Mouse (Mus musculus): ENCODE results near the gene Ank2. TPM values are rescaled to one million over a fixed set of nuclear protein-coding genes. Genes with fewer than 3 reads are reported as not detected.
"Not testable (repeated sequence)": the region's sequence is repeated elsewhere in the genome, so short reads cannot be mapped to it uniquely, and the experiment has no call there.

Gene Ank2
- total RNA-seq, 2 experiments from 2014 or later, result 299 to 338 TPM

DNA sequence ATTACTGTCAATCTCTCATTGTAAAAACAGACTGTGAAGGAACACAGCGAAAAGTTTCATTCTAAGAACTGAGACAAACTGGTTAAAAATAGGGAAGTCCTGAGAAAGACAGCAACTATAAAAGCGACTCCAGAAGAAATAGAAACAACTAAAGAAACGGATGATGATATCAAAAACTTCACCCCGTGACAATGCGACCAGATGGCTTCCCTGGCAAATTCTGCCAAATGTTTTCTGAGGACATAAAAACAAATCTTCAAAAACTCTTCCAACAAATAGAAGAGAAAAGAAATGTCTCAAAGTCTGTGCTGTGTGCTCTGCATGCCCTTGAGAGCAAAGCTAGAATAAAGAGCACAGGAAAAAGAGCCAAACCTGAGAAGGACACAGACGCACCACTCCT, 129.6 kb downstream of the Ank2 start:
- no peak for DNase-seq (ENCODE audit: low spot score)
- intact Hi-C loops (cut with DNase I), result no loop called here

DNA sequence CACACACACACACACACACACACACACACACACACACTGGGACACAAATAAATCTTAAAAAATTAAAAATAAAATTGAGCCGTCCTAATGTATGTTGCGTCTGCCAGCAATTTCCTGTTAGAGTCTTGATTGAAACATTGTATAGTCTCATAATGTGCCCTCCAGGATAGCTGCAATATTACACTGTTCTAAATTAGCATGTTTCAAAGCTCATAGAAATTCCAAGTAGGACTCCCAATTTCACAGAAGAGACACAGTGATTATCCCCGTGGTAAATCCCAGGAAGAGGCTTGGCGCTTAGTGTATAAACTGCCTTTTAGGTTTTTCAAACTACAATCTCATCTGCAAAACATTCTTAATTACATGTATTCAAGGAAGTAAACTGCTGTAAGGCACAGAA, 131.7 kb downstream of the Ank2 start:
- DNase-seq (ENCODE audit: low spot score), result no peak
- intact Hi-C loops (cut with DNase I), result no loop called here

DNA sequence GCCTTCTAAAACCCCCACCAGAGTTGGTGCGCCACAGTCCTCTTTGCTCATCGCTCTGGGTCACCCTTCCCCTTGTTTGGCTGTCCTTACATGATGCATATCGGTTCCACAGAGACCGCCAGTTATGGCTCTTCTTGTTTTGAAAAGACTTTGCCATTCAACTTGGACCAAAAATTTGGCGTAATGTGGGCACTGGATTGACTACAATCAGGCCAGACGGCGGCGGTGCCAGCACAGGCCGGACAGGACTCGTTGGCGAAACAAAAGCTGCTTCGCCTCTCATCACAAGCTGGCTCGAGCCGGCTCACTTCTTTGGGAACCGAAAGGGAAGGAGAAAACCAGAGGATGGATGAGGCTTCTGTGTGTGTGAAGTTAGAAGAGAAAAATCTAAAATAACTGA, 135.6 kb downstream of the Ank2 start:
- intact Hi-C loops (cut with DNase I), result no loop called here

DNA sequence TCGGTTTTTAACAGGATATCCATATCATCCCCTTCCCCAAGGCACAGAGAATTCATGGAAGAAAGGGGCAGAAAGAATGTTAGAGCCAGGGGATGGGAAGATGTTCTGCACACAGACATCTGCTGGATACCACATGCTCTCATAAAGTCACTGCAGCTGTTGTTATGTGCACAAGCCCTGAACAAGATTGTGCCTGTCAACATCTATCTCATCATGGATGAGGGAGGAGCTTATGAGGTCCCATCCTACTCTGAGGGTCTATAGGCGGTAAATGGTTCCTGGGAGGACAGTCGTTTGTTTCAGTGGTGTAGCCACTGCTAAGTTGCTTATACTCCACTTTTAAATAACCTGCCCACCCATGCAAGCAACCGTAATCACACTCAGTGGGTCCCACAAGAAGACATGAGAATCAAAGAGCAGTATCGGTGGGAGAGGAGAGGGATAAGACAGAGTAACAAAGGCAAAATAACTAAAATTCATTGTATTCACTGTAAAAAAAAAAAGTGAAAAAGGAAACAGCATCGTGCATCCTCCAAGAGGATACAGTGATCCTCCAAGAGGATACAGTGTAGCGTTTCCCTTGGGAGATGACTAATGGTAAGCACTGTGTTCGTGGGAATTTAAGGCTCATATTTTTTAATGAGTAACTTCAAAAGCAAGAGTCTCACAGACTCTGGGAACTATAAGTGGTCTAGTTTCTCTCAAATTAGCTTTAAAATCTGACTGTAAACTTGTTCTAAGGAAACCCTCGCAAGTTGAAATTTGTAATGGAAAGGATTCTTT, 136.3 kb downstream of the Ank2 start:
- intact Hi-C loops (cut with DNase I), result no loop called here
- no peak for DNase-seq (ENCODE audit: low spot score)

More for the DNA sequence above, 135.6 kb downstream of the Ank2 start:
- DNase-seq (ENCODE audit: low spot score), result no peak

DNA sequence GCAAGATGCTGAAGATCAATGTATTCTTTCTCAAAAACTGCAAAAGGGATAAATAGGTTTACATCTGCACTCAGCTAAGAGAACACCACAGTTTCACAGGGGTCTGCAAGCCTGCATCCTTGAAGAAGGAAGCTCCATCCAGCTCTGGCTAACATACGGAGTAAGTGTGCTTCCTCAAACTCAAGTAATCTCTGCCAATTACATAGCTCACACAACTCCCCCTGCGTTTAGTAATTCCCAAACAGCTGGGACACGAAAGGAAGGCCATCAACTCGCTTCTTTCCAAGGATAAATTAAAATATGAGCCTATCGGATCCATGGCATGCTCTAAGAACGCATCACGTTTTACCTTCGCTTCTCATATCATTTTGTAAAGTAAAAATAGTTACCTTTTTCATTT, 137.3 kb downstream of the Ank2 start:
- intact Hi-C loops (cut with DNase I), result no loop called here
- DNase-seq (ENCODE audit: low spot score), result no peak

DNA sequence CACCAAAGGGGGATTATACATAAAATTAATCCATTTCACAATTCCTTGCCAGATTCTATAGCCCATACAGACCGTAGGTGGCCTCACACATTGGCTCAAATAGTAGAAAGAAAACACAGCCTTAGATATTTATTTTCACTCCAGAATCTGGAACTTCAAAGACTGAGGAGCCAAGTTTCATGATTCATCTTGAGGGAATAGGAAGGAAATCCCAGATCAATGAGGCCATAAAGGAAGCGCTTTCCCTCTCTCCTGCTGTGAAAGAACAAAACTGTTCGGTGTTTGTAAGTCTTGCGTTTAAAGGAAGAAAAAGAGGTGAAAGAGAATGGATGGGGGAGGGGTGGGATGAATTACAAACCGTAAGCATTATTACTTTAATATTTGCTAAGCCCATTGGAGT, 137.8 kb downstream of the Ank2 start:
- intact Hi-C loops (cut with DNase I), result no loop called here
- no peak for DNase-seq (ENCODE audit: low spot score)

DNA sequence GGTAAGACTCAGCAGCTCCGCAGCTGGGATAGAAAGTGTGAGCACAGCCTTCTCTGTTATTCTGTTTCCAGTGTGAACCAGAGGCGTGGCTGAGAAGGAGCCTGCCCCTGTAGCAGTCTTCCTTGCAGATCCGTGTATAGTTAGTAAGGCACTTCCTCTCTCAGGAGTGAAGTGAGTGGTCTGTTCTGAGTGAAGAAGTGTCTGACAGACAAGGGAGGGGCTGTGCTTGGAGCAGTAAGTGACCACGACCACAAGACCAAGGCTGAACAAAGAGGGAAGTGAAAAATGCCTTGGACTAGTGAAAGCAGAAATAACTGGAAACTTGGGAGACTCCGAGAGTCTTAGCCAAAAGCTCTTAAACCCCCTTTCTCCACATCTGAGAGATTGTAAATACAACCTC, 143.9 kb downstream of the Ank2 start:
- no peak for DNase-seq (ENCODE audit: low spot score)
- intact Hi-C loops (cut with DNase I), result no loop called here

DNA sequence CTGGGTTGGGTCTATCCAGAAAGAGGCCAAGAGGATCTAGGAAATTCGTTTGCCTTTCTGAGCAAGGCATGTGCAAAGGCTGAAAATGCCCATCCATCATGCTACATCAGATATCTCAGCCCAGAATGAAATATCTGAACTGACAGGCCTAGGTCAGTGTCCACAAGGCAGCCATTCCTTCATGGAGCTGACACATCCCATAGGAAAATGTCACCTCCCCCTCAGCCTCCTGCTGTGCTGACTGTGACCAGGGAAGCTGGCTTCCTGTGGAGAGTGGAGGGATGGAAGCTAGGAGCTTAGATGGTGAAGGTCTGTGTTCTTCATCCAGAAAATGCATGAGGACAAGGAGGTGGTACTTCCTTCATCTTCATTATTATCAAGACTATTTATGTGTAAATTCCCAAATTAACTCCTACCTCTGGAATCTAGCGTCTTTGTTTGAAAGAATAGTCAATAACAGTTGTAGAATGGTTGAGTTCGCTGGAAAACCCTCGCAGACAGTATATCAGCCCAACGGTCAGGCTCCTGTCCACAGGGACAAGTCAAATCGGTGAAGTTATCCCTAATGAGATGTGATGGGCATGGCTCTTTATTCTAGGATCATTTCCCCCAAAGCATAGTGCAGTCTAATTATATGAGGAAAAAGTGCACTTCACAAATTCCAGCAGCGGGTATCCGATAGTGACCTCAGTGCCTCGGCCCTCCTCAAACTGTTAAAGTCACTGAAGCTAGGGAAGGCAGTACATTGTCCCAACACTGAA, 148.4 kb downstream of the Ank2 start:
- intact Hi-C loops (cut with DNase I), result no loop called here
- DNase-seq (ENCODE audit: low spot score), result no peak

DNA sequence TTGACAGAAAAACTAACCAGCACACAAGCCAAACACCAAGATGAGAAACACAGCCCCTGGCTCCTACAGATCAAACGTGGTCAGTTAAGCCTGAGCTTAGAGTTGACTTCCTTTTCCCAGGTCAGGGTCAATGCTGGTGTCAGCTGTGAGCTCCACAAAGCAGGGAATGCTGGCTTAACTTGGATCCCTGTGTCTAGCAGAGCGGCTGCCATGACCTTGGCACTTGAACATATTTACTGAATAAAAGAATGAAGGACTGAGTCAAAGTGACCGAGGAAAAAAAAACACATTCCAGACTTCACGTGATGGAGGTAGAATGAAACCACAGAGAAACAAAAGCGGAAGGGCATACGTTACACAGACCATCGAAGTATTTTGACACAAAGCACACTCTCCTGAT, 150.2 kb downstream of the Ank2 start:
- intact Hi-C loops (cut with DNase I), result no loop called here

DNA sequence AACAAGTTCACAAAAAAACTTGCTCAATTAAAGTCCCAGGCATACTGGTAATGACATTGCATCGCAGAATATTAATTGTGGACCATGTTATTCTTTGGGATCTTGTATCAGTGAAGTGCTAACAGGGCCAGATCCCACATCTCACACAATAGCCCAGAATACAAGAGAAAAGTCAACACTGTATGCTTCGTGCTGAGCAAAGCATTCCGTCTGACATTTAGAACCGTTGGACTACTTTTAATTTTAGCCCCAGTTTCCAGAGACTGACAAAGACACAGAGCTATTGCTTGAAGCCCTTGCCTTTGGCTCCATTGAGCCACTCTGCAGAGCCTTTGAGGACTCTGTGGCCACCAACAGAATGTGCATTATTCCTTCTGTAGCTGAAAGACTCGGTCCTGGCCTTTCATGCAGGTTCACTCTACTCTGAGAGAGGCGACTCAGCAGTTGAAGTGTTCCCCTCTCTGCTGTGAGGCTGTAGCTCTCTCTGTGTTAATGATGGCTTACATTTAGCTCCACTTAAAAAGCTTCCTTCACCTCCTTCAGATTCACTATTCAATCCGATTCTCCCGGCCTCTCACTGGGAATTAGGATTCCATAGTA, 153.2 kb downstream of the Ank2 start:
- DNase-seq (ENCODE audit: low spot score), result no peak
- intact Hi-C loops (cut with DNase I), result no loop called here

More for the DNA sequence above, 150.2 kb downstream of the Ank2 start:
- DNase-seq (ENCODE audit: low spot score), result no peak

DNA sequence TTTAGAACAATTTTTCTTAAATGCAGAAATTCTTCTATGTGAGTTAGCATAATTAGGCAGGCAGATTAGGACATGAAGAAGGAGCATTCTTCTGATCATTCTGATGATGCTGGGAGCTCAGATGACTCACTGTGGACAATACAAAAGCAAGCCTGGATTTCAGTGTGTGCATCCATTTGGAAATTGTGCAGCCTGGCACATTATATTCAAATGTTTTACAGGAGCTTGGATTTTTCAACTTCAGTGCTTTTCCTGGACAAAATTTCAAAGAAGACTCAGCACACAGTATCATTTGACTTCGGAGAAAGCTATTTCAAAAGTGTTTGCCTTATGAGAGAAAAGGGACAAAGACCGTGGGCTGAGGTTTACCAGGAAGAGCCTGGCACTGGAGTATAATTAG, 157.8 kb downstream of the Ank2 start:
- intact Hi-C loops (cut with DNase I), result no loop called here
- no peak for DNase-seq (ENCODE audit: low spot score)

DNA sequence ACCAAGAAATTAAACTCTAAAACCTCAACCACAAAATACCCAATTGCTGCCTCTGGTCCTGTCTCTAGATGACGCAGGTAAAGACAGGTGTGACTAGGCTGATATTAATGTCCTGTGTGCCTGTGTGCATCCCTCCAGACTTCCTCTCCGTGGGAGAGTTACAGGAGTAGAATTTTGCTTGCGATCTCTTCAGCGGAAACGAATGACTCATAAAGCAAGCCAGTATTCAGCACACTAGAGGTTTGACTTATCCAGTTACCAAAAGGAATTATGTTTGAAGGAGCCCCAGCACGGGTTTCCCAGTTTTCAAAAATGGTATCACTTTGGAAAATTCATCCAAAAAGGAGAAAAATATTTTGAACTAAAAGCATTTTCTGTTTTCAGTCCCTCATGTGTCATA, 164.3 kb downstream of the Ank2 start:
- DNase-seq (ENCODE audit: low spot score), result no peak
- intact Hi-C loops (cut with DNase I), result no loop called here

DNA sequence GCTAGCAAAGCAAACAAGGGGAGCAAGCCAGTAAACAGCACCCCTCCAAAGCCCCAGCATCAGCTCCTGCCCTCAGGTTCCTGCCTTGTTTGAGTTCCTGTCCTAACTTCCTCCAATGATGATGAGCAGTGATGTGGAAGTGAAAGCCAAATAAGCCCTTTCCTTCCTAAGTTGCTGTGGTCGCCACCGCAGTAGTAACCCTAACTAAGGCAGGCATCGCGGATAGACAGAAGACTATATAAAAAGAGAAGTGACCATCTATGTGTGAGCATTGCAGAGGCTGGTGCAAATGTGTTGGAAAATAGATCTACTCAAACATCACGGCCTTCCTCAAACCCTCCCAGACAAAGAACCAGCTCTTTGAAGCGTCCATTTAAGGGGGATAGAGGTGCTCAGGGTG, 167.6 kb downstream of the Ank2 start:
- DNase-seq (ENCODE audit: low spot score), result no peak
- intact Hi-C loops (cut with DNase I), result no loop called here

DNA sequence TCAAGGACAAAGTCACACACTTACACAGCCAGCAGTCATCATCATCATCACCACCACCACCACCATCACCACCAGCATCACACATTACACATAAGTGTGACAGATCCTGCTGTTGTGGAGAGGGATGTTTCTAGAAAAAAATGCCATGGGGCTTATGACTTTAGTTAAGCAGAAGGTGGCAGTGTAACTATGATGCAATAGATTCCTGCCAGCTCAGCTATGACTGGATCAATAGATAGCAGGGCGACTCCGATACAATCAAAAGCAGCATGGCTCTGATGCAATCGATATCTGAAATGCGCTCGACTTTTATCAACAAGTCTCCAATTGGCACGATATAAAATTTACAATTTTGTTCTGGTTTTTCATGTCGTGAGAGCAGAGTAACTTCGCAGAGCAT, 172.8 kb downstream of the Ank2 start:
- intact Hi-C loops (cut with DNase I), result no loop called here

DNA sequence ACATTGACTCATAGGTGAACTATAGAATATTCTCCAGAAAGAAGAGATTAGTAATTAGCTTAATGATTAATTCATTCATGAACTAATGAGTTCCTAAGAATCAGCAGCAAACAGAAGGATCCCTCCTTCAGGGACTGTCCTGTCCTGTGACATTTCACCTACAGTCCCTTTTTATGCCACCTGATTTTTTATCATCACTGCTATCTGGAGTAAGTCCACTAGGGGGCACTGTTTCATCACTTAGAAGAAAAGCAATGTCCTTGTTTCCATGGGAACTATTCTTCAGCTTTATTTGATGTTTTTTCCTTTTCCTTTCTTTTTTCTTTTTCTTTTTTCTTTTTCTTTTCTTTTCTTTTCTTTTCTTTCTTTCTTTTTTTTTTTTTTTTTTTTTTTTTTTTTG, 176.3 kb downstream of the Ank2 start:
- intact Hi-C loops (cut with DNase I), result loop anchor here (5.0 kb wide), 3 partner anchors 104 to 229 kb away; partner anchors contain the start of genes Larp7 and Zgrf1
- DNase-seq (ENCODE audit: low spot score), result no peak

More for the DNA sequence above, 172.8 kb downstream of the Ank2 start:
- DNase-seq (ENCODE audit: low spot score), result no peak

DNA sequence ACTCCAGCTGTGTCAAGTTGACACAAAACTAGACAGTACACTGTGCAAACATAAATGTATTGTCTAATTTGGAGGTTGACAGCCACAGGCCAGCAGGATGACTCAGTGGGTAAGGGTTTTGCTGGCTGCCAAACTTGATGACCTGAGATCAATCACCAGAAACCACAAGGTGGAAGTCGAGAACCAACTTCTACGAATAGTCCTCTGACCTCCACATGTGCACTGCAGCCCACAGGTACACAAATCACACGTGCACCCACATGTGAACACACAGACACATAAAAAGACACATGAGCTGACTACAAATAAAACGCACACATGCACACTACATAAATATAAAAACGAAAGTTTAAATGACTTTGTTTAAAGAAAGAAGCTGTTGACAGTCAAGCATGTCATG, 177.5 kb downstream of the Ank2 start:
- intact Hi-C loops (cut with DNase I), result loop anchor here (5.0 kb wide), 3 partner anchors 106 to 231 kb away; partner anchors contain the start of genes Larp7 and Zgrf1
- DNase-seq (ENCODE audit: low spot score), result no peak

DNA sequence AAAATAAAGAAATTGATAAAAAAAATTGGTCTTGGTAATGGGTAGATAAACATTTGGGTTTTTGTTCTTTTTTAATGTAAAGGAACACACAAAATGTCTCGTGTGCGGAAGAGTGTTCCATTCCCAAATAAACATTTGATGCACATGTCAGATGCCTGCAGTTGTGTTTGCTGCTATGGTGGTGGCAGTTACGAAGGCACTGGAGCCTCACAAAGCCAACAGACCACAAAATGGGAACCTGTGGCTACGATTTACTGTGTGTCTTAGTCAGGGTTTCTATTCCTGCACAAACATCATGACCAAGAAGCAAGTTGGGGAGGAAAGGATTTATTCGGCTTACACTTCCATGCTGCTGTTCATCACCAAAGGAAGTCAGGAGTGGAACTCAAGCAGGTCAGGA, 178.1 kb downstream of the Ank2 start:
- intact Hi-C loops (cut with DNase I), result loop anchor here (5.0 kb wide), 3 partner anchors 106 to 231 kb away; partner anchors contain the start of genes Larp7 and Zgrf1
- DNase-seq (ENCODE audit: low spot score), result not testable (repeated sequence)

DNA sequence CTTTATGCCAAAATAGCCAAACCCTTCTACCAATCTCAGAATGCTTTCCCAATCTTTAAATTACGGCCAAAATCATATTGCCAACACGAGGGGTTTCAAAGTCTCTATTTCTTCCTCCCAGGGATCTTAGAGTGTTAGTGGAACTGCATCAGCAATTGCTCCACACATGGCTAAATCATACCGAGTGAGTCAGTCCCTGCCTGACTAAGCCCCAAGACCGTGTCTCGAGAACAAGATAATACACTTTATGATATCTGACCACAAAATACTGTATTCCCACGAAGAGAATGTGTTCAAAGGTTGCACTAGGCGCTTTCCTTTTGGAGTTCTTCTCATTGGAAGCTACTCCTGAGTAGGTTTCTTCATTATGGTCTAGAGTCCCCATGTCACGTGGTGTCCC, 178.8 kb downstream of the Ank2 start:
- intact Hi-C loops (cut with DNase I), result loop anchor here (5.0 kb wide), 3 partner anchors 107 to 232 kb away; partner anchors contain the start of genes Larp7 and Zgrf1
- DNase-seq (ENCODE audit: low spot score), result no peak

DNA sequence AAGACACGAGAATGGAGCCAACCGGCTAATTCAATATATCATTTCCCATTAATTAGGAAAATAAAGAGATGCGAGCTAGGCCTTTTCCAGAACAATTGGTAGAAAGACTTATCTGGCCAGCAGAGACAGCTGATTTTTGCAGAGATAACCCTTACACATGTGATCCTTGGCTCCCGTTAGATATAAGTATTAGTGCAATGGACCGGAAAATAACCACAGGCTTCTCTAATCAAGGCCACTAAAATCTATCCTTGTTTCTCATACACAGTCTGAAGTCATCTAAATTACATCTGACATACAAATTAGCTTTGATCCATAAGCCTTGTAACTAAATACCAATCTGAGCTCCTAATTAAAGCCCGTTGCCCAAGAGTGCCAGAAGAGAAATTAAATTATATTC, 181.5 kb downstream of the Ank2 start:
- intact Hi-C loops (cut with DNase I), result no loop called here
- DNase-seq (ENCODE audit: low spot score), result no peak

DNA sequence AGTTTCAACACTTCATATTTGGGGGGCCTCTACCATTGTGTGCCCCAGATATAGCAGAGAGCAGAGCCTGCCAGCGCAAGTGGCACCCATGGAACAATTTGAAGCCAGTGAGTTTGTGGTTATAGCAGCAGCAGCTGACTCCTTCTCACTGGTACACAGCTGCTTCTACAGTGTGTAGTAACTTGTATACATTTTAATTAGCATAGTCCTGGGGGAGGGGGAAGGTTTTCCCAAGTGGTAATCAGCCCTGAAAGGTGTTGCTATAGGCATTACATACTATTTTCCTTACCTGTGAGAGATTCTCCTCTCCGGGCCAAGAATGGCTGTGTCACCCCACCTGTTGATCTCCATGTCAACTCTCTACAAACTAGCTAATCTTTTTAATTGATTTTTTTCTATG, 182.4 kb downstream of the Ank2 start:
- no peak for DNase-seq (ENCODE audit: low spot score)
- intact Hi-C loops (cut with DNase I), result no loop called here

DNA sequence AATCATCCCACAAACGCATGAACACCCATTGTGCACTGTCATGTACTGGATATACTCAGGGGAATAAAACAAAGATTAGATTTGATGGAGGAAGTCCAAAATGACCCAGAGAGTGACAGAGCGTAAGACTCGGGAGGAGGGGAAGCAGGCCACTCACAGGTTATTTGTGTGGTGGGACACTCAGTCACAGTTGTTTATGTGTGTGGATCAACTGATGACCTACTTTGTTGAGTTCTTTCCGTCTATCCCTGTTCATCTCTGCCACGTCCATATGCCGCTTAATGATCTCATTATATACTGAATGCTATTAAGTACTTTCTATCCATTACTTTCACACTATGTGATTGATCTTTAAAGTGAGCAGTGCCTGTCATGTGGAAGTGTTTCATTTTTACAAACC, 187.6 kb downstream of the Ank2 start:
- no peak for DNase-seq (ENCODE audit: low spot score)
- intact Hi-C loops (cut with DNase I), result no loop called here

All from heart, postnatal 25 days (tissue).